ENCODE assay signal across 18 mouse cellular contexts in the genomic region with DNA sequence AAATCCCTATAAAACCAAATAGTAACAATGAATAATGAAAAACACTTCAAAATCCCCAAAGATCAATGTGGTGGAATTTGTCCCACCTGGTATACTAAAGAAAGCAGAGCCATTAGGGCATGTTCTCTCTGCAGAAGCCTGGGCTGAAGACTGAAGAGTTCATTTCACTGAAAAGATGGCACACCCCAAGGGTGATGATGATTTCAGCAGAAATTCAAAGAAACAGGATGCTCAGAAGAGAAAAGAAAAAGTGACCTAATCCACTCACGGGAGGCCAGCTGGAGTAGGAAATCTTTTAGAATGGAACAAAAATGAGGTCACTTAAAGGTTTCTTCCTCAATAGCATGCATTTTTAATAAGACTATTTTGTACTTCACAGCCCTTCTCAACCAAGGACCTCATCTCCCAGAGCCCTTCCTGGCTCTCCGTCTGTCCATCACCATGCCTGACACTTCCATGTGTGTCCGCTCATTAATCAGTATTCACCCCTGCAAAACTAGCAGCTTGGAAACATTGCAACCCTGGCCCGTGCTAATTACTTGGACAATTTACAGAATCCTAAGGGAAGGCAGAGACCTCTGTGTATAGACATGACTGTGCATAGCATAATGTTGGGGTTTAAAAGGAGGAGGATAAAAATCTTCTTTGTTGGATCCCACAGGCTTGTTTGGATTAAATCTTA.
DNase-seq lines count a peak whose midpoint lies in the region; ATAC-seq and TF ChIP-seq lines count a peak whose summit lies in the region.
"Had no signal": no experiment of that assay in that cellular context is flagged by ENCODE, and none has a peak within 500 bp of the region (broad histone marks: within the 10 kb centered on the region; RNA-seq: fewer than 3 reads in every experiment).

No protein-coding gene starts in this region.

- H3K4me1 ChIP-seq in CH12.LX (ENCODE audit: control insufficient read depth in 1 of 2, insufficient read depth in 2 of 2): peaks cover 3 to 25% of the 10 kb centered on the region in 2 experiments; a peak in 3 of 4 replicates
- peaks cover 27% of the 10 kb centered on the region for H3K4me1 ChIP-seq in midbrain, embryonic 13.5 days (replicated peaks)

- intact Hi-C loops in heart, postnatal 10 days (cut with DNase I): no loop called here
- intact Hi-C loops in heart, postnatal 25 days (cut with DNase I): no loop called here

- no peaks in the 10 kb centered on the region for H3K27me3 ChIP-seq in CH12.LX (replicated peaks)
- H3K27me3 ChIP-seq in midbrain, embryonic 13.5 days: no peaks in the 10 kb centered on the region
- H3K27me3 ChIP-seq: neural tube, embryonic 12.5 days had no signal

- no peak for TF ChIP-seq CTCF in CH12.LX (conservative IDR thresholded peaks at IDR 0.05 in 1 of 2, IDR thresholded peaks at IDR 0.05 in 1 of 2; ENCODE audit: low read depth in 2 of 2, low read length in 2 of 2)
- no peak for TF ChIP-seq CTCF in brain, embryonic 14.5 days (IDR thresholded peaks at IDR 0.05; ENCODE audit: borderline replicate concordance, extremely low read depth, insufficient read depth, insufficient read length)

- no peak overlapping the region for H3K4me3 ChIP-seq in CH12.LX (replicated peaks in 1 of 3; ENCODE audit: low read depth in 2 of 3, low read length in 2 of 3, poor library complexity in 1 of 3)
- no peak overlapping the region for H3K4me3 ChIP-seq in midbrain, embryonic 13.5 days (replicated peaks)
- H3K4me3 ChIP-seq: neural tube, embryonic 12.5 days had no signal

- dilution Hi-C loops in CH12.LX (cut with MboI; ENCODE audit: extremely low pct_ligation_motif_present, extremely low pct_unique_long_range_greater_than_20kb, low sequenced_read_pairs): no loop called here

- H3K9me3 ChIP-seq in CH12.LX (replicated peaks; ENCODE audit: low read length): no peaks in the 10 kb centered on the region
- no peaks in the 10 kb centered on the region for H3K9me3 ChIP-seq in midbrain, embryonic 13.5 days
- H3K9me3 ChIP-seq: G1E; neural tube, embryonic 12.5 days had no signal

- ATAC-seq in midbrain, embryonic 13.5 days: peak; percentile 63

- H3K9ac ChIP-seq in CH12.LX (ENCODE audit: insufficient read depth, low read depth): no peak overlapping the region
- H3K9ac ChIP-seq in midbrain, embryonic 13.5 days (replicated peaks): no peak overlapping the region
- H3K9ac ChIP-seq: neural tube, embryonic 12.5 days had no signal

- no peaks in the 10 kb centered on the region for H3K36me3 ChIP-seq in CH12.LX (replicated peaks in 1 of 2; ENCODE audit: control insufficient read depth in 1 of 2, insufficient read depth in 1 of 2, low read length in 1 of 2)
- no peaks in the 10 kb centered on the region for H3K36me3 ChIP-seq in midbrain, embryonic 13.5 days
- H3K36me3 ChIP-seq: G1E; neural tube, embryonic 12.5 days had no signal

- TF ChIP-seq POLR2A in CH12.LX (IDR thresholded peaks at IDR 0.05; ENCODE audit: low read depth, low read length): no peak
- TF ChIP-seq POLR2A in brain, embryonic 14.5 days (IDR thresholded peaks at IDR 0.05; ENCODE audit: borderline replicate concordance, extremely low read depth, insufficient read depth, insufficient read length, poor library complexity, severe bottlenecking): no peak

- no peak overlapping the region for H3K4me2 ChIP-seq in CH12.LX (ENCODE audit: insufficient read depth, low read depth, poor library complexity, severe bottlenecking)
- no peak overlapping the region for H3K4me2 ChIP-seq in midbrain, embryonic 13.5 days (replicated peaks)
- H3K4me2 ChIP-seq: heart, embryonic 11.5 days; neural tube, embryonic 12.5 days had no signal

- DNase-seq in heart, postnatal 10 days: peak; percentile 10 to 14
- no peak for DNase-seq in heart, postnatal 25 days (ENCODE audit: low spot score)
- no peak for DNase-seq in CH12.LX (ENCODE audit: extremely low read depth)
- DNase-seq in brain, embryonic 14.5 days (ENCODE audit: low read depth): peak; percentile 91
- no peak for DNase-seq in layer of hippocampus, adult 9-10 months (ENCODE audit: low spot score)
- no peak for DNase-seq in kidney, adult 11 months
- DNase-seq: cerebellum, adult 9-11 months; gastrocnemius, postnatal 25 days; kidney, adult 2 months; kidney, postnatal 25 days; liver; lung, adult 18-20 months; lung, postnatal 36 days; thymus, postnatal 36 days had no signal

- 26% methylated on average over 4 of the region's 4 CpGs for WGBS in midbrain, embryonic 13.5 days

- no peak for TF ChIP-seq EP300 in CH12.LX (IDR thresholded peaks at IDR 0.05; ENCODE audit: low read length)

- H3K27ac ChIP-seq in CH12.LX (ENCODE audit: insufficient read depth, low read depth): no peak overlapping the region
- no peak overlapping the region; the same call in 1 of the 2 replicates for H3K27ac ChIP-seq in midbrain, embryonic 13.5 days
- H3K27ac ChIP-seq: neural tube, embryonic 12.5 days had no signal

- in situ Hi-C loops in CH12.LX (cut with MboI; ENCODE audit: low pct_ligation_motif_present, low pct_unique_long_range_greater_than_20kb, low sequenced_read_pairs): no loop called here

- TF ChIP-seq RAD21 in CH12.LX (IDR thresholded peaks at IDR 0.05; ENCODE audit: low read depth, low read length): no peak

- no peaks in the 10 kb centered on the region for H3K79me2 ChIP-seq in CH12.LX (replicated peaks; ENCODE audit: control insufficient read depth, extremely low read depth, insufficient read depth, poor library complexity, severe bottlenecking)

TF ChIP-seq in CH12.LX, 34 proteins besides CTCF, POLR2A, EP300 and RAD21:
- TF ChIP-seq USF1 (IDR thresholded peaks at IDR 0.05; ENCODE audit: low read depth, low read length) (no peak), MAZ (IDR thresholded peaks at IDR 0.05; ENCODE audit: low read depth, low read length) (no peak), ETS1 (conservative IDR thresholded peaks at IDR 0.05; ENCODE audit: low read depth, low read length) (peak; percentile 26; the same call in 1 of the 2 replicates)

Comparison
In these comparisons a context has a peak if more than half of its experiments do, and no peak if none do; other contexts are left out.
1. DNase-seq: peak in heart, postnatal 10 days (2 of 2) and brain, embryonic 14.5 days (single experiment); none in heart, postnatal 25 days (single experiment), CH12.LX (single experiment), layer of hippocampus, adult 9-10 months (single experiment) and kidney, adult 11 months (single experiment).